Mouse (Mus musculus) lung, postnatal 0 days (tissue): ENCODE results near the gene Rpn2. TPM values are rescaled to one million over a fixed set of nuclear protein-coding genes. Genes with fewer than 3 reads are reported as not detected.

Source experiments
- ATAC-seq: fragments of 200-750 bp; cut with Nextera tagmentation; 2 replicates; pipeline ENCODE4 v1.8.0; 2017; ENCODE audit warnings: moderate library complexity
- DNase-seq: peaks from one replicate; pipeline ENCODE4 v3.0.0-alpha.2; 2016; ENCODE audit warnings: low spot score
- H3K27ac ChIP-seq: fragments of 300-500 bp; sonication (generic); 2 replicates; pipeline ENCODE4 v1.5.1; 2014; ENCODE audit warnings: antibody characterized with exemption, mild to moderate bottlenecking, low read length, mixed read lengths
- H3K27me3 ChIP-seq: fragments of 300-500 bp; sonication (generic); replicated peaks from 2 replicates; pipeline ENCODE4 v1.6.1; 2014; ENCODE audit warnings: low read length, mixed read lengths; ENCODE audit not compliant: insufficient read depth
- H3K36me3 ChIP-seq: fragments of 300-500 bp; sonication (generic); 2 replicates; pipeline ENCODE4 v1.6.1; 2014; ENCODE audit warnings: low read length, mixed read lengths; ENCODE audit not compliant: insufficient read depth
- H3K4me1 ChIP-seq: fragments of 300-500 bp; sonication (generic); 2 replicates; pipeline ENCODE4 v1.6.1; 2014; ENCODE audit warnings: antibody characterized with exemption, low read depth, low read length, mixed read lengths; ENCODE audit not compliant: insufficient read depth
- H3K4me2 ChIP-seq: fragments of 300-500 bp; sonication (generic); replicated peaks from 2 replicates; pipeline ENCODE4 v1.6.1; 2014; ENCODE audit warnings: low read depth, mild to moderate bottlenecking, low read length, moderate library complexity, mixed read lengths
- H3K4me3 ChIP-seq: fragments of 300-500 bp; sonication (generic); 2 replicates; pipeline ENCODE4 v1.5.1; 2014; ENCODE audit warnings: low read depth, low read length
- H3K9ac ChIP-seq: fragments of 300-500 bp; sonication (generic); replicated peaks from 2 replicates; pipeline ENCODE4 v1.6.1; 2014; ENCODE audit warnings: low read depth, mild to moderate bottlenecking
- H3K9me3 ChIP-seq: fragments of 300-500 bp; sonication (generic); 2 replicates; pipeline ENCODE4 v1.6.1; 2016; ENCODE audit warnings: low read length, mixed read lengths
- CTCF ChIP-seq: IDR thresholded peaks from 2 replicates; pipeline ENCODE4 v1.5.1; 2016; ENCODE audit warnings: antibody characterized with exemption, mild to moderate bottlenecking
- EP300 ChIP-seq: IDR thresholded peaks from 2 replicates; pipeline ENCODE4 v1.6.1; 2016; ENCODE audit warnings: antibody characterized with exemption, mild to moderate bottlenecking, control low read depth
- WGBS: fragments of 180-500 bp; shearing (Covaris S2); extraction: QIAGEN DNeasy Blood & Tissue Kit; methylation state at CpG from one replicate; pipeline ENCODE4 v1.1.7; 2014; 5-methylcytosine and 5-hydroxymethylcytosine counted together
- polyA plus RNA-seq: library from polyadenylated mRNA; unstranded; fragments of >200 nt; fragmentation: Nextera tagmentation; extraction: Ambion mirVana; gene quantifications from 2 replicates; pipeline ENCODE4 v1.2.1, GENCODE M21; 2015

Rpn2 gene
- polyA plus RNA-seq: 163 and 168 TPM in 2 replicates

DNA sequence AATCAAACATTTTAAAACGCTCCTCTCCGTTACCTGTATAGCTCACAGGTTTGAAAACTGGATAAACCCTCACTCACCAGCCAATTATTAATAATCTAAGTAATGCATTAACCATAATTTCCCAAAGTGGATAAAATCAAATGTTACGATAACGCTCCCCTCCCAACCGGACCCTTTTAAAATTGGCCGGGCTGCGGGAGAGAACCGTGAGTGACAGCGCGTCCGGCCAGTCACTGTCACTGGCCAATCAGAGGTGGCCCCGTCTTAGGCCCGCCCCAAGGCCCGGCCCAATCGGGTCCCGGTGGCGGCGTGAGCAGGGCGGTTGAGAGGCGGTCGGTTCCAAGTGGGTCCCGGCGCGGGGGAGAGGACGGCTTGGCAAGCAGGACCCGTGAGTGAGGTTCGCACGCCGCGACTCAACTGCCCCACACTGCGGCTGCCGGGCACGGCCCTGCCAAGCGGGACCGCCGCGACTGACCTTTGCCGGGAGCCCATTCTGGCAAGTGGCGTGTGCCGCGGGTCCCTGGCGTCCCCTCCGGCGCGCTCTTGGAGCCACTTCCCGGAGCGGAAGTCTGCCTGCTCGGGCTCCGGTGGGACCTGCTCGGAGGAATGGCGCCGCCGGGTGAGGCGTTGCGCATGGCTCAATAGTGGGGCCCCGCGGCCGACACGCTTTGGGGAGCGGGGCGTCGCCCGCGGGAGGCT is at the start of gene Rpn2:
Rpn2 (plus strand) TSS at position 301 of the 699 bp plus-strand sequence.
- DNase-seq: peak; percentile 97
- ATAC-seq: peak; percentile 100
- 1% methylated on average over 60 of the region's 64 CpGs for WGBS
- Histone ChIP-seq H3K9ac (peak within 1 kb of the TSS; percentile 88), H3K9me3 (no peaks in the 10 kb centered on the region), H3K4me2 (peak within 1 kb of the TSS; percentile 74), H3K4me3 (peak within 1 kb of the TSS; percentile 69), H3K27ac (peak within 1 kb of the TSS; percentile 92), H3K4me1 (peaks cover 9% of the 10 kb centered on the region; the same call in 1 of the 2 replicates), H3K36me3 (no peaks in the 10 kb centered on the region; the same call in 1 of the 2 replicates), H3K27me3 (no peaks in the 10 kb centered on the region)
- no peak for TF ChIP-seq CTCF
- TF ChIP-seq EP300: no peak

DNA sequence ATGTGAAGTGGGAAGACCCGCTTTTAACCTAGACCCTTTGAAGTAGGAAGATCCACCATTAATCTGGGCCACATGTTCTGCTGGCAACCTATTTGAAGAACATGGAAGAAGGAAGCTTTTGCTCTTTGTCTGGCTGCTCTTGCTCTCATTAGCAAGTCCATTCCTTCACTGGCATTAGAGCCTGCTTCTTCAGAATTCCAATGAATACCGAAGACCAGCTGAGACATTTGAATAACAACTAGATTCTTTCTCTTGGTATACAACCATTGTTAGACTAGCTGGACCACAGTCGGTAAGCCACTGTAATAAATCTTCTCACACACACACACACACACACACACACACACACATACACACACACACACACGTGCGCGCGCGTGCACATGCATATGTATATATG is 42.9 kb upstream of the Rpn2 start:
- Histone ChIP-seq H3K9ac (no peak overlapping the region), H3K27ac (no peak overlapping the region), H3K36me3 (no peaks in the 10 kb centered on the region), H3K4me2 (no peak overlapping the region), H3K9me3 (no peaks in the 10 kb centered on the region), H3K27me3 (no peaks in the 10 kb centered on the region), H3K4me1 (no peaks in the 10 kb centered on the region), H3K4me3 (no peak overlapping the region)
- whole genome bisulfite sequencing: 95% methylated on average over 8 of the region's 8 CpGs
- TF ChIP-seq CTCF (no peak), EP300 (no peak)
- ATAC-seq: no peak
- DNase-seq: no peak

DNA sequence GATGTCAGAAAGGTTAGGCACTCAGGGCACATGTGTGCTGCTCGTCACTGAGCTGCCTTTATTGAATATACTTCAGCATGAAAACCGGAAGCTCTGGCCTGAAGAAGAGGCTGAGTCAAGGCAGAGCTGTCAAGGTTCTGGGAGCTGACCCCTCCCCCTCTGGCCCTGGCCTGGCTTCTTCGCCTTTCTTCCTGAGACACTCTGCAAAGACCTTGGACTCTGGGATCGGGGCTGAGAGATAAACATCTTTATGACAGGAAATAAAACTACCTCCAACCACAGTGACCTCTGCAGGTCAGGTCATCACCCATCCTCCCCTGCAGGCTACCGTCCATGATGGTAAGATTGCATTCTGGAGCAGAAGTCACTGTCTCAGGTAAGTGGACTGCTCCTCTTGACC is 33.8 kb upstream of the Rpn2 start:
- Histone ChIP-seq H3K9me3 (no peaks in the 10 kb centered on the region), H3K4me2 (no peak overlapping the region), H3K4me3 (no peak overlapping the region), H3K27ac (no peak overlapping the region), H3K36me3 (no peaks in the 10 kb centered on the region), H3K27me3 (no peaks in the 10 kb centered on the region), H3K4me1 (no peaks in the 10 kb centered on the region), H3K9ac (no peak overlapping the region)
- ATAC-seq: no peak
- TF ChIP-seq EP300 (no peak), CTCF (no peak)
- no peak for DNase-seq
- WGBS: 26% methylated on average over 5 of the region's 5 CpGs

DNA sequence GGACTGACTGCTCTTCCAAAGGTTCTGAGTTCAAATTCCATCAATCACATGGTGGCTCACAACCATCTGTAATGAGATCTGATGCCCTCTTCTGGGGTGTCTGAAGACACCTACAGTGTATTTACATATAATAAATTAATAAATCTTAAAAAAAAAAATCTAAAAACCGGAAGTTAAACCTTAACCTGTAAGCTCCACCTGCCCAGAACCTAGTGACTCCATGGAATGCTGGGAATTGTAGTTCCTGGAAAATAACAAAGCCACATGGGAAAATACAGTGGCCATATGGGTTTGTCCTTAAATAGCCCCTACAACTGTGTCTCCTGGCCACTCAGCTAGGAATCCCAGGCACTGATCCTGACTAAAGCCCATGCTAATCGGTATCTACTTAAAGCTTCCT is 33.2 kb upstream of the Rpn2 start:
- ATAC-seq: no peak
- no peak overlapping the region for H3K4me3 ChIP-seq
- TF ChIP-seq EP300 (no peak), CTCF (no peak)
- no peaks in the 10 kb centered on the region for H3K4me1 ChIP-seq
- no peak for DNase-seq
- no peak overlapping the region for H3K9ac ChIP-seq
- no peaks in the 10 kb centered on the region for H3K9me3 ChIP-seq
- no peak overlapping the region for H3K27ac ChIP-seq
- H3K27me3 ChIP-seq: no peaks in the 10 kb centered on the region
- 59% methylated on average over 2 of the region's 2 CpGs for WGBS
- H3K4me2 ChIP-seq: no peak overlapping the region
- H3K36me3 ChIP-seq: no peaks in the 10 kb centered on the region

DNA sequence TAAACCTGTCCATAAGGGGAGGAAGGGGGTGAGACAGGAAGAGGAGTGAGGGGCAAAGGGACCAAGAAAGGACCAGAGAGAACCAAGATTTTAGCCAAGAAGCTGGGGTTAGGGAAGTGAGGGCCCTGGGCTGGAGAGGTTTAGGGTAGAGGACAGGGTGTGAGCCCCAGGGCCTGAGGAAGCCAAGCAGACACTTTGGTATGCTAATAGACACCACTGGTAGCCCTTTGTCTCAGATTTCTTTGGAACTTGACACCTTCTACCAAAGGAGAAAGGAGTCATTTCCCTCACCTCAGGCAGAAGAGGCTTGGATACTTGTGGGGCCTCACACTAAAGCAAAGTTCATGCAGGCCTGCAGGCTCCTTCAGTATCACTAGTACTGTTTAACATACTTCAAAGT is 30.7 kb upstream of the Rpn2 start:
- ATAC-seq (no peak), DNase-seq (no peak)
- no peak overlapping the region for H3K27ac ChIP-seq
- no peak for TF ChIP-seq CTCF
- no peak for TF ChIP-seq EP300
- H3K4me1 ChIP-seq: no peaks in the 10 kb centered on the region
- H3K4me3 ChIP-seq: no peak overlapping the region
- no peak overlapping the region for H3K9ac ChIP-seq
- no peak overlapping the region for H3K4me2 ChIP-seq
- no peaks in the 10 kb centered on the region for H3K27me3 ChIP-seq
- no peaks in the 10 kb centered on the region for H3K9me3 ChIP-seq
- no peaks in the 10 kb centered on the region for H3K36me3 ChIP-seq

DNA sequence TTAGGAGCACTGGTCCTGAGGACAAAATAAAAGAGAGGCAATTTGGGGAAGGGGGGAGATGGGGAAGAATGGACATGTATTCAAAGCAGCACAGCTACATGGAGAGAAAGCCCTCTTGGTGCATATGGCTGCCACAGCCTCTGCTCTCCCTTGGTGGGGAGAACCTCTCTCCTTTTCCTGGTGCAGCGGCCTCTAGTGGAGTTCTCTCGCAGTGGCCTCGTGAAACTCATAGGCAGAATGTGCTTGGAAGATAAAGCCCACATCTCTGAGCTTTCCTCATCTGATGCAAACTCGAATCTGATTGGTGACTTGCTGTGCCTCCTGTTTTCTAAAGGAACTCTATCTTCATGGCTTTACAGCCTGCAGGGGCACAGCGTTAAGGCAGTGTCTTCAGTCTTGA is 19.1 kb upstream of the Rpn2 start:
- no peaks in the 10 kb centered on the region for H3K9me3 ChIP-seq
- no peaks in the 10 kb centered on the region for H3K36me3 ChIP-seq
- H3K4me3 ChIP-seq: no peak overlapping the region
- no peak overlapping the region for H3K9ac ChIP-seq
- ATAC-seq (peak; percentile 57), DNase-seq (peak; percentile 60)
- no peaks in the 10 kb centered on the region for H3K27me3 ChIP-seq
- 6% methylated on average over 5 of the region's 5 CpGs for WGBS
- H3K4me2 ChIP-seq: no peak overlapping the region
- TF ChIP-seq EP300 (no peak), CTCF (peak; percentile 83)
- H3K4me1 ChIP-seq: no peaks in the 10 kb centered on the region
- H3K27ac ChIP-seq: no peak overlapping the region

DNA sequence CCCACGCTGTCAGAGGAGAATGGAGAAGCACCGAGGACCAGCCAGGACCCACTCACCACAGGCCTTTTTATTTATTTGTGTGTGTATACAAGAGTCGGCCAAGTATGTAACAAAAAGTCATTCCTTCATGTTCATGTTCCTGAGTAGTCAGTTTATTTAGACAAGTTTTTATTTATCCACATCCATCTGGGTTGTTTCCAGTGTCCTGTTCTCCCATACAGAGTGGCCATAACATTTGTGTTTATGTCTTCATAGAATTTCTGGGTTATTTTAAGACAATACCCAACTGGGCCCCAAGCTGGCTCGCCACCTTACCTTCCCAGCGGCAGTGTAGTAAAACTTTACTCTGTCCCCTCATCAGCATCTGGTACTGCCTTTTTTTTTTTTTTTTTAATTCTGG is 16.9 kb upstream of the Rpn2 start:
- ATAC-seq: no peak
- no peak overlapping the region for H3K4me3 ChIP-seq
- 49% methylated on average over 5 of the region's 5 CpGs for WGBS

More for the DNA sequence above, 16.9 kb upstream of the Rpn2 start:
- H3K4me2 ChIP-seq: no peak overlapping the region
- H3K9me3 ChIP-seq: no peaks in the 10 kb centered on the region
- no peak overlapping the region for H3K27ac ChIP-seq
- TF ChIP-seq EP300 (no peak), CTCF (no peak)
- no peaks in the 10 kb centered on the region for H3K36me3 ChIP-seq
- no peak overlapping the region for H3K9ac ChIP-seq
- H3K27me3 ChIP-seq: no peaks in the 10 kb centered on the region
- H3K4me1 ChIP-seq: no peaks in the 10 kb centered on the region
- DNase-seq: peak; percentile 14
